In the genomic region with DNA sequence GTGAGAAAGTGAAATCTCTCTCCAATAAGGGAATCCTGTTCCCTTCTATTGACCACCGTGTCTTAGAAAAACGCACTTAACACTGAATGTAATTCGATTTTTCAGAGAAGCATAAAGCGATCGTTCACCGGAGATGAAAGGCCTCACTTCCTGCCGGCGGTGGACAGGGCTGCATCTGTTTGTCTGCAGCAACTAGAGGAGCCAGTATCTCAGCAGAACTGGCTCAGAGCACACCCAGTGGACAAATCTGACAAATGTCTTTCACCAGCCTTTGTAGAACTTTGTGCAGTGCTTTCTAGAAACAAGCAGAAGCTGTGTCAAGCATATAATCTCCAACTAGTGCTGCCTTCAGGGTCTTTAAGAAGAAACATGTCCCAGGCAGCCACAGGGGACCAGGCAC, we compare ENCODE assay signal across 9 mouse cellular contexts. TPM values are rescaled to one million over a fixed set of nuclear protein-coding genes. Genes with fewer than 3 reads are reported as not detected.
DNase-seq lines count a peak whose midpoint lies in the region; ATAC-seq and TF ChIP-seq lines count a peak whose summit lies in the region.
"Had no signal": no experiment of that assay in that cellular context is flagged by ENCODE, and none has a peak within 500 bp of the region (broad histone marks: within the 10 kb centered on the region; RNA-seq: fewer than 3 reads in every experiment).

No protein-coding gene starts in this region.

- no peaks in the 10 kb centered on the region for H3K9me3 ChIP-seq in heart, embryonic 15.5 days (replicated peaks)
- H3K9me3 ChIP-seq in ES-Bruce4 (replicated peaks; ENCODE audit: control insufficient read depth, insufficient read depth, low read length, poor library complexity, severe bottlenecking), result peaks cover 9% of the 10 kb centered on the region
- H3K9me3 ChIP-seq in embryonic facial prominence, embryonic 10.5 days, result no peaks in the 10 kb centered on the region
- H3K9me3 ChIP-seq in limb, embryonic 10.5 days (replicated peaks), result no peaks in the 10 kb centered on the region

- no peak for DNase-seq in heart, postnatal 10 days
- peak; percentile 47 for DNase-seq in embryonic facial prominence, embryonic 10.5 days (ENCODE audit: low spot score)
- peak; percentile 34 for DNase-seq in limb, embryonic 10.5 days (ENCODE audit: low spot score)
- no peak for DNase-seq in spleen, postnatal 36 days (ENCODE audit: low spot score in 2 of 2)
- DNase-seq in gastrocnemius, postnatal 10 days, result no peak
- DNase-seq in urinary bladder, adult 2 months (ENCODE audit: low spot score), result no peak

- TF ChIP-seq POLR2A in ES-Bruce4 (IDR thresholded peaks at IDR 0.05; ENCODE audit: insufficient read depth, low read length), result no peak

- no peak for ATAC-seq in heart, embryonic 15.5 days (replicated peaks; ENCODE audit: insufficient number of reproducible peaks, insufficient read depth, low FRiP score, low read depth)

- WGBS in heart, embryonic 15.5 days, result 4% methylated on average over 8 of the region's 8 CpGs
- WGBS in embryonic facial prominence, embryonic 10.5 days, result 8% methylated on average over 8 of the region's 8 CpGs
- 6% methylated on average over 8 of the region's 8 CpGs for WGBS in limb, embryonic 10.5 days

- no peak for TF ChIP-seq CTCF in ES-Bruce4 (IDR thresholded peaks at IDR 0.05; ENCODE audit: low read depth, low read length)

- peak overlapping the region; percentile 21; the same call in 1 of the 2 replicates for H3K4me2 ChIP-seq in heart, embryonic 15.5 days

- no peaks in the 10 kb centered on the region for H3K36me3 ChIP-seq in heart, embryonic 15.5 days
- H3K36me3 ChIP-seq in ES-Bruce4 (ENCODE audit: control insufficient read depth, insufficient read depth, low read length, poor library complexity, severe bottlenecking), result no peaks in the 10 kb centered on the region
- no peaks in the 10 kb centered on the region for H3K36me3 ChIP-seq in embryonic facial prominence, embryonic 10.5 days (replicated peaks)
- no peaks in the 10 kb centered on the region for H3K36me3 ChIP-seq in limb, embryonic 10.5 days

- H3K9ac ChIP-seq in heart, embryonic 15.5 days, result no peak overlapping the region
- peak overlapping the region; percentile 80 for H3K9ac ChIP-seq in ES-Bruce4 (ENCODE audit: low read depth, poor library complexity, severe bottlenecking)

- TF ChIP-seq EP300 in ES-Bruce4 (IDR thresholded peaks at IDR 0.05; ENCODE audit: insufficient read depth, low read depth, low read length), result 0 out of 2 replicates have a peak, but pooled peaks have one; percentile 8

- no peaks in the 10 kb centered on the region for H3K27me3 ChIP-seq in heart, embryonic 15.5 days
- no peaks in the 10 kb centered on the region for H3K27me3 ChIP-seq in ES-Bruce4 (ENCODE audit: control insufficient read depth, insufficient read depth, low read length, poor library complexity, severe bottlenecking)
- H3K27me3 ChIP-seq in embryonic facial prominence, embryonic 10.5 days (replicated peaks; ENCODE audit: low read depth, poor library complexity, severe bottlenecking), result peaks cover 5% of the 10 kb centered on the region; the same call in 1 of the 2 replicates
- no peaks in the 10 kb centered on the region for H3K27me3 ChIP-seq in limb, embryonic 10.5 days (ENCODE audit: low read depth, poor library complexity, severe bottlenecking)

- no peak overlapping the region for H3K27ac ChIP-seq in heart, embryonic 15.5 days
- H3K27ac ChIP-seq in ES-Bruce4 (ENCODE audit: insufficient read depth, low read length), result peak overlapping the region; percentile 97
- peak overlapping the region; percentile 68 for H3K27ac ChIP-seq in embryonic facial prominence, embryonic 10.5 days (replicated peaks)
- no peak overlapping the region for H3K27ac ChIP-seq in limb, embryonic 10.5 days

- H3K4me1 ChIP-seq in heart, embryonic 15.5 days (replicated peaks), result peaks cover 11% of the 10 kb centered on the region
- H3K4me1 ChIP-seq in ES-Bruce4 (ENCODE audit: control insufficient read depth, insufficient read depth, low read length), result peaks cover 5% of the 10 kb centered on the region
- H3K4me1 ChIP-seq in embryonic facial prominence, embryonic 10.5 days, result peaks cover 21% of the 10 kb centered on the region
- peaks cover 15% of the 10 kb centered on the region for H3K4me1 ChIP-seq in limb, embryonic 10.5 days

- no peak overlapping the region for H3K4me3 ChIP-seq in heart, embryonic 15.5 days
- H3K4me3 ChIP-seq in ES-Bruce4 (ENCODE audit: low read depth, low read length), result no peak overlapping the region
- no peak overlapping the region for H3K4me3 ChIP-seq in embryonic facial prominence, embryonic 10.5 days
- no peak overlapping the region for H3K4me3 ChIP-seq in limb, embryonic 10.5 days

- intact Hi-C loops in heart, postnatal 10 days (cut with DNase I), result no loop called here

RNA-seq across cellular contexts. Expression of a gene that starts 14.5 kb away (rescaled TPM):
- 1.2 and 1.6 TPM in 2 replicates for polyA plus RNA-seq in heart, embryonic 15.5 days (2015; fragmentation: Nextera tagmentation; extraction: Ambion mirVana)
- 1 to 10 TPM; 1.4 to 1.8 TPM for total RNA-seq in heart, postnatal 10 days (2021)
- polyA plus RNA-seq in ES-Bruce4 (2011; ENCODE audit: insufficient read depth, insufficient read length, low read depth, missing spikeins), result 2.0 and 2.1 TPM in 2 replicates
- polyA plus RNA-seq in embryonic facial prominence, embryonic 10.5 days (2016; fragmentation: Nextera tagmentation; extraction: Ambion mirVana), result 0.69 and 1.2 TPM in 2 replicates
- polyA plus RNA-seq in limb, embryonic 10.5 days (2016; fragmentation: Nextera tagmentation; extraction: Ambion mirVana), result 1.1 and 2.0 TPM in 2 replicates
- total RNA-seq in gastrocnemius, postnatal 10 days (2021), result 1 to 10 TPM; 1.3 to 1.6 TPM
- 7.4 and 8.1 TPM in 2 replicates for polyA plus RNA-seq in urinary bladder, adult 2 months (2012; rRNA removed)

RNA-seq across cellular contexts. Expression of a gene that starts 42.0 kb away (rescaled TPM):
- 16.4 and 18.9 TPM in 2 replicates for polyA plus RNA-seq in heart, embryonic 15.5 days (2015; fragmentation: Nextera tagmentation; extraction: Ambion mirVana)
- total RNA-seq in heart, postnatal 10 days (2021), result 10 to 100 TPM; 14.5 to 15.8 TPM
- polyA plus RNA-seq in ES-Bruce4 (2011; ENCODE audit: insufficient read depth, insufficient read length, low read depth, missing spikeins), result 24.5 and 30.6 TPM in 2 replicates
- polyA plus RNA-seq in embryonic facial prominence, embryonic 10.5 days (2016; fragmentation: Nextera tagmentation; extraction: Ambion mirVana), result 30.4 and 32.6 TPM in 2 replicates
- polyA plus RNA-seq in limb, embryonic 10.5 days (2016; fragmentation: Nextera tagmentation; extraction: Ambion mirVana), result 31.3 and 34.0 TPM in 2 replicates
- total RNA-seq in gastrocnemius, postnatal 10 days (2021), result 10 to 100 TPM in 1 of 2 experiments, 1 to 10 TPM in 1; 8.0 to 11.9 TPM
- polyA plus RNA-seq in urinary bladder, adult 2 months (2012; rRNA removed), result 32.9 and 37.5 TPM in 2 replicates

RNA-seq across cellular contexts. Expression of a gene that starts 42.0 kb away (rescaled TPM):
- 17.5 and 19.2 TPM in 2 replicates for polyA plus RNA-seq in heart, embryonic 15.5 days (2015; fragmentation: Nextera tagmentation; extraction: Ambion mirVana)
- 10 to 100 TPM; 17.8 to 19.2 TPM for total RNA-seq in heart, postnatal 10 days (2021)
- polyA plus RNA-seq in ES-Bruce4 (2011; ENCODE audit: insufficient read depth, insufficient read length, low read depth, missing spikeins), result 37.7 and 44.2 TPM in 2 replicates
- 23.7 and 26.4 TPM in 2 replicates for polyA plus RNA-seq in embryonic facial prominence, embryonic 10.5 days (2016; fragmentation: Nextera tagmentation; extraction: Ambion mirVana)
- 22.8 and 24.7 TPM in 2 replicates for polyA plus RNA-seq in limb, embryonic 10.5 days (2016; fragmentation: Nextera tagmentation; extraction: Ambion mirVana)
- total RNA-seq in gastrocnemius, postnatal 10 days (2021), result 10 to 100 TPM in 1 of 2 experiments, 1 to 10 TPM in 1; 9.8 to 11.4 TPM
- 7.0 and 7.7 TPM in 2 replicates for polyA plus RNA-seq in urinary bladder, adult 2 months (2012; rRNA removed)

RNA-seq across cellular contexts. Expression of a gene that starts 54.0 kb away (rescaled TPM):
- polyA plus RNA-seq in heart, embryonic 15.5 days (2015; fragmentation: Nextera tagmentation; extraction: Ambion mirVana), result 0.15 TPM in 1 of 2 replicates, not detected in the other
- total RNA-seq in heart, postnatal 10 days (2021), result under 1 TPM; 0.34 to 0.55 TPM
- polyA plus RNA-seq in ES-Bruce4 (2011; ENCODE audit: insufficient read depth, insufficient read length, low read depth, missing spikeins), result not detected in 2 replicates
- not detected in 2 replicates for polyA plus RNA-seq in embryonic facial prominence, embryonic 10.5 days (2016; fragmentation: Nextera tagmentation; extraction: Ambion mirVana)
- not detected in 2 replicates for polyA plus RNA-seq in limb, embryonic 10.5 days (2016; fragmentation: Nextera tagmentation; extraction: Ambion mirVana)
- not detected for total RNA-seq in gastrocnemius, postnatal 10 days (2021)
- polyA plus RNA-seq in urinary bladder, adult 2 months (2012; rRNA removed), result 98.6 and 128 TPM in 2 replicates
- total RNA-seq: left cerebral cortex, postnatal 10 days had no signal

Comparison
In these comparisons a context has a peak if more than half of its experiments do, and no peak if none do; other contexts are left out.
1. H3K27ac ChIP-seq: peak in ES-Bruce4 (single experiment) and embryonic facial prominence, embryonic 10.5 days (single experiment); none in heart, embryonic 15.5 days (single experiment) and limb, embryonic 10.5 days (single experiment).
2. DNase-seq: peak in embryonic facial prominence, embryonic 10.5 days (single experiment) and limb, embryonic 10.5 days (single experiment); none in heart, postnatal 10 days (0 of 2), spleen, postnatal 36 days (0 of 2), gastrocnemius, postnatal 10 days (single experiment) and urinary bladder, adult 2 months (single experiment).